Mouse (Mus musculus): ENCODE results near the gene Mest. TPM values are rescaled to one million over a fixed set of nuclear protein-coding genes. Genes with fewer than 3 reads are reported as not detected.

Gene Mest
- polyA plus RNA-seq, 1 experiment from 2014 or later = 1,902 TPM

DNA sequence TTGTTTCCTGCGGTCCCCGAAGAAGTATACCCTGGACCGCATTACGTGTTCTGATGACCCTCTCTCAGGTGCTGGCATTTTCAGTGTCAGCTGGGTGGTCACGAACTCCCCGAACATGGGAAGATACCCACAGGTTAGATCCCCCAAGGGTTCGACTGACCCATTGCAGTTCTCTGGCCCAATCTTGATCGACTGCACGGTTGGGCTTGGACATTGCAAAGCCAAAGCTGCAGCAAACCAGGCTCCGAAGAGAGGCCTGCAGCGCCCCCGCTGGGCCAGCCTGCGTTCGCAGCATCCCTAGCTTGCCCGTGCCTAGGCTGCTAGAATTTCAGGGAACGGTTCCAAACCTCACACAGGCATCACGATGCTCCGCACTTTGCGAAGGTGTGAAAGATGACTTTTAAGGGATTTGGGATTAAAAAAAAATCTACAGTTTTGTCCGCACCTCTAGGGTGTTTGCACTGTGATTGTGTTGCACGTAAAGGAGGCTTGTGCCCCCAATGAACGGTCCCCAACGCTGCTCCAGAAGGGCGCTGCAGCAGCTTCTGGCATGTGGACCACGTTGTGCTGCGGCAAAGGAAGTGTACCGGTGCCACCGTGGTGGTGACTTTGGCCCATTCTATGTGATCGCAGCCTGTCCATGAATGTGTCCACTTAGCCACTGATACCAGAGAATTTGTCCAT, 13.7 kb downstream of the Mest start:
- Histone ChIP-seq H3K27me3 (ENCODE audit: control insufficient read depth, insufficient read depth, low read length) (no peaks in the 10 kb centered on the region), H3K36me3 (replicated peaks; ENCODE audit: control insufficient read depth, insufficient read depth, low read depth, low read length) (no peaks in the 10 kb centered on the region; the same call in 1 of the 2 replicates)

GRCm38 (mm10) chr6:30737548-30738463, 14.5 kb downstream of the Mest start:
- Histone ChIP-seq H3K27ac (replicated peaks; ENCODE audit: low read depth, low read length) (peak overlapping the region; percentile 81), H3K9me3 (replicated peaks; ENCODE audit: control insufficient read depth, low read length) (peaks cover 8% of the 10 kb centered on the region), H3K4me1 (ENCODE audit: control insufficient read depth, insufficient read depth, low read length) (no peaks in the 10 kb centered on the region), H3K27me3 (ENCODE audit: control insufficient read depth, insufficient read depth, low read length) (no peaks in the 10 kb centered on the region), H3K4me2 (ENCODE audit: low read depth, low read length) (peak overlapping the region; percentile 30), H3K36me3 (replicated peaks; ENCODE audit: control insufficient read depth, insufficient read depth, low read depth, low read length) (peaks cover 4% of the 10 kb centered on the region), H3K4me3 (ENCODE audit: low read depth, low read length) (peak overlapping the region; percentile 56), H3K9ac (replicated peaks; ENCODE audit: low read length) (peak overlapping the region; percentile 78)
- DNase-seq (ENCODE audit: low spot score) (peak; percentile 82), ATAC-seq (replicated peaks; ENCODE audit: insufficient number of reproducible peaks, low FRiP score, low TSS enrichment, low read depth) (peak; percentile 53)
- WGBS = 48% methylated on average over 65 of the region's 66 CpGs

More for the DNA sequence above, 13.7 kb downstream of the Mest start:
- 52% methylated on average over 29 of the region's 29 CpGs for WGBS
- Histone ChIP-seq H3K4me1 (ENCODE audit: control insufficient read depth, insufficient read depth, low read length) (no peaks in the 10 kb centered on the region), H3K9ac (replicated peaks; ENCODE audit: low read length) (no peak overlapping the region; the same call in none of the 2 replicates), H3K4me3 (ENCODE audit: low read depth, low read length) (peak overlapping the region; percentile 56), H3K9me3 (replicated peaks; ENCODE audit: control insufficient read depth, low read length) (peaks cover 8% of the 10 kb centered on the region), H3K4me2 (ENCODE audit: low read depth, low read length) (peak overlapping the region; percentile 30), H3K27ac (replicated peaks; ENCODE audit: low read depth, low read length) (peak overlapping the region; percentile 70)
- ATAC-seq (replicated peaks; ENCODE audit: insufficient number of reproducible peaks, low FRiP score, low TSS enrichment, low read depth) = peak; percentile 58; the same call in 1 of the 2 replicates
- peak; percentile 88 for DNase-seq (ENCODE audit: low spot score)

GRCm38 (mm10) chr6:30738464-30739006, 15.2 kb downstream of the Mest start:
- Histone ChIP-seq H3K9me3 (replicated peaks; ENCODE audit: control insufficient read depth, low read length) (peaks cover 8% of the 10 kb centered on the region), H3K27me3 (ENCODE audit: control insufficient read depth, insufficient read depth, low read length) (no peaks in the 10 kb centered on the region), H3K4me3 (ENCODE audit: low read depth, low read length) (peak overlapping the region; percentile 56), H3K4me2 (ENCODE audit: low read depth, low read length) (peak overlapping the region; percentile 30), H3K4me1 (ENCODE audit: control insufficient read depth, insufficient read depth, low read length) (no peaks in the 10 kb centered on the region), H3K27ac (replicated peaks; ENCODE audit: low read depth, low read length) (peak overlapping the region; percentile 81), H3K36me3 (replicated peaks; ENCODE audit: control insufficient read depth, insufficient read depth, low read depth, low read length) (peaks cover 4% of the 10 kb centered on the region), H3K9ac (replicated peaks; ENCODE audit: low read length) (peak overlapping the region; percentile 78)
- ATAC-seq (replicated peaks; ENCODE audit: insufficient number of reproducible peaks, low FRiP score, low TSS enrichment, low read depth) (no peak), DNase-seq (ENCODE audit: low spot score) (no peak)
- WGBS = 52% methylated on average over 20 of the region's 20 CpGs

DNA sequence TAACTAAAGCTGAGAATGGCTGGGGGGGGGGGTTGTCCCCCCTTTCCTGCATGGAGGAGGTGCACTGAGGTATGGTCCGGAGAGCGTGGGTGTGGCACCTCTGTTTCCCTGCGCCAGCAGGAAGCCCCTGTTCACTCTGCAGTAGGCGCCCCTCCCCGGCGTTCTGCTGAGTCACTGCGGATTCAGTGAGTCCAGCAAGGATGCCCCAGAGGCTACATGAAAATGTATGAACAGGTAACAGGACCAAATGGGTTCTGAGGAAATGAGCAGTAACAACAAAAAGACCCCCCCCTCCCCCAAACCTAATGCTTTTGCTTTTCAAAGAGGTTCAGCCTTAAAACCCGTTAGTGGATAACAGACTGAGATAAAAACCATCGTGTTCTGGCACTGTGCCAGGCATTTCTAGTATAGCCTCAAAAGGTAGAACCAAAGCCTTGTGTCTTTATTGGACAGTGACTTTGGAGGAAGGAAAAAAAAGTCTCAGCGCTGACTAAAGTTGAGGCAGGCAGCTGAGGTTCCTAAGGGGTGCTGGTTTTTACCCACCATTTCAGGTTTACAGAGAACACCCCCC, 15.9 kb downstream of the Mest start:
- Histone ChIP-seq H3K9ac (replicated peaks; ENCODE audit: low read length) (peak overlapping the region; percentile 78), H3K4me1 (ENCODE audit: control insufficient read depth, insufficient read depth, low read length) (no peaks in the 10 kb centered on the region), H3K36me3 (replicated peaks; ENCODE audit: control insufficient read depth, insufficient read depth, low read depth, low read length) (peaks cover 4% of the 10 kb centered on the region), H3K9me3 (replicated peaks; ENCODE audit: control insufficient read depth, low read length) (peaks cover 8% of the 10 kb centered on the region), H3K27me3 (ENCODE audit: control insufficient read depth, insufficient read depth, low read length) (no peaks in the 10 kb centered on the region), H3K27ac (replicated peaks; ENCODE audit: low read depth, low read length) (peak overlapping the region; percentile 16; the same call in 1 of the 2 replicates), H3K4me2 (ENCODE audit: low read depth, low read length) (peak overlapping the region; percentile 42), H3K4me3 (ENCODE audit: low read depth, low read length) (peak overlapping the region; percentile 56)
- no peak for ATAC-seq (replicated peaks; ENCODE audit: insufficient number of reproducible peaks, low FRiP score, low TSS enrichment, low read depth)
- WGBS = 48% methylated on average over 10 of the region's 10 CpGs
- DNase-seq (ENCODE audit: low spot score) = peak; percentile 70

- H3K27ac ChIP-seq (replicated peaks; ENCODE audit: low read depth, low read length) = no peak overlapping the region
- no peak for DNase-seq (ENCODE audit: low spot score)
- H3K4me3 ChIP-seq (ENCODE audit: low read depth, low read length) = no peak overlapping the region
- 80% methylated on average over 10 of the region's 10 CpGs for WGBS
- no peaks in the 10 kb centered on the region for H3K4me1 ChIP-seq (ENCODE audit: control insufficient read depth, insufficient read depth, low read length)
- ATAC-seq (replicated peaks; ENCODE audit: insufficient number of reproducible peaks, low FRiP score, low TSS enrichment, low read depth) = no peak
- no peak overlapping the region for H3K4me2 ChIP-seq (ENCODE audit: low read depth, low read length)
- H3K36me3 ChIP-seq (replicated peaks; ENCODE audit: control insufficient read depth, insufficient read depth, low read depth, low read length) = peaks cover 12% of the 10 kb centered on the region
- no peak overlapping the region for H3K9ac ChIP-seq (replicated peaks; ENCODE audit: low read length)
- no peaks in the 10 kb centered on the region for H3K9me3 ChIP-seq (replicated peaks; ENCODE audit: control insufficient read depth, low read length)
- no peaks in the 10 kb centered on the region for H3K27me3 ChIP-seq (ENCODE audit: control insufficient read depth, insufficient read depth, low read length)
Observed at GRCm38 (mm10) chr6:30744846-30745245, 21.5 kb downstream of the Mest start.

- ATAC-seq (replicated peaks; ENCODE audit: insufficient number of reproducible peaks, low FRiP score, low TSS enrichment, low read depth) = no peak
Observed at GRCm38 (mm10) chr6:30745591-30745990, 22.2 kb downstream of the Mest start.

DNA sequence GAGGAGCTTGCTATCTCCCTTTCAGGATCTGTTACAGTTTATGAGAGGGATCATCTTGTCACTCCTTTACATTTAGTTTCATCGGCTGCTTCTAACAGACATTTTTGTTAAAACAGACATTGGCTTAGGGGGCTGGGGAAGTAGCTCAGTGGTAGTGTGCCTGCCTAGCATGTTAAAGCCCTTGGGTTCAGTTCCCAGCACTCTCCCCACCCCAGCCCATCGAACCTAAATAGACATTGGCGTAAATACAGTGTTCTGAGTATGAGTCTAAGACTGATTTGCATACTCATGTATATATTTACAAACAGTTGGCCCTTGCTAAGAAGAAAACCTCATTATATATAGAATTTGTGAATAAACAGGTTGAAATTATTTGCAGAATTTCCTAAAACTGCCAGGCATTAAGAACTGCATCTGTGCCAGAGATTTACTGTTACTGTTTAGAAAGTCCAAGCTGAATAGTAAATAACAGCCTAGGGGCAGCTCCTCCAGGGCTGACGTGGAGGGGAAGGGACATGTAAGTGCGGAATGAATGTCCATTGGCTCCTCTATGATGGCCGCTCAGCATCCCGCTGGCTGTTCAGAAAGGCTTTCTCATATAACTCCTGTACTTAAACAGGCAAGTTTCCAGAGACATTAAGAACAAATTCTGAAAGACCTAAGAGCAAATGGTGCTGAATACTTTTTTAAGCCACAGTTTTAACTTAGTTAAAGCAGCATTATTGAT, 24.4 kb downstream of the Mest start:
- DNase-seq (ENCODE audit: low spot score) (no peak), ATAC-seq (replicated peaks; ENCODE audit: insufficient number of reproducible peaks, low FRiP score, low TSS enrichment, low read depth) (no peak)
- Histone ChIP-seq H3K4me3 (ENCODE audit: low read depth, low read length) (no peak overlapping the region), H3K9me3 (replicated peaks; ENCODE audit: control insufficient read depth, low read length) (no peaks in the 10 kb centered on the region), H3K4me2 (ENCODE audit: low read depth, low read length) (no peak overlapping the region), H3K27me3 (ENCODE audit: control insufficient read depth, insufficient read depth, low read length) (no peaks in the 10 kb centered on the region), H3K4me1 (ENCODE audit: control insufficient read depth, insufficient read depth, low read length) (no peaks in the 10 kb centered on the region), H3K36me3 (replicated peaks; ENCODE audit: control insufficient read depth, insufficient read depth, low read depth, low read length) (peaks cover 8% of the 10 kb centered on the region), H3K9ac (replicated peaks; ENCODE audit: low read length) (no peak overlapping the region), H3K27ac (replicated peaks; ENCODE audit: low read depth, low read length) (no peak overlapping the region)
- WGBS = 72% methylated on average over 7 of the region's 7 CpGs

More at GRCm38 (mm10) chr6:30745591-30745990, 22.2 kb downstream of the Mest start:
- H3K27me3 ChIP-seq (ENCODE audit: control insufficient read depth, insufficient read depth, low read length) = no peaks in the 10 kb centered on the region
- no peaks in the 10 kb centered on the region for H3K4me1 ChIP-seq (ENCODE audit: control insufficient read depth, insufficient read depth, low read length)
- H3K36me3 ChIP-seq (replicated peaks; ENCODE audit: control insufficient read depth, insufficient read depth, low read depth, low read length) = peaks cover 12% of the 10 kb centered on the region
- H3K9ac ChIP-seq (replicated peaks; ENCODE audit: low read length) = no peak overlapping the region
- 78% methylated on average over 7 of the region's 7 CpGs for WGBS
- H3K27ac ChIP-seq (replicated peaks; ENCODE audit: low read depth, low read length) = no peak overlapping the region
- H3K4me3 ChIP-seq (ENCODE audit: low read depth, low read length) = no peak overlapping the region
- no peak for DNase-seq (ENCODE audit: low spot score)
- H3K9me3 ChIP-seq (replicated peaks; ENCODE audit: control insufficient read depth, low read length) = no peaks in the 10 kb centered on the region
- no peak overlapping the region for H3K4me2 ChIP-seq (ENCODE audit: low read depth, low read length)
